Mouse (Mus musculus): Measurements from ENCODE around the gene Syne1. TPM values are rescaled to one million over a fixed set of nuclear protein-coding genes. Genes with fewer than 3 reads are reported as not detected.

The Syne1 gene
- polyA plus RNA-seq, 1 experiment from 2014 or later = 13.3 TPM

DNA sequence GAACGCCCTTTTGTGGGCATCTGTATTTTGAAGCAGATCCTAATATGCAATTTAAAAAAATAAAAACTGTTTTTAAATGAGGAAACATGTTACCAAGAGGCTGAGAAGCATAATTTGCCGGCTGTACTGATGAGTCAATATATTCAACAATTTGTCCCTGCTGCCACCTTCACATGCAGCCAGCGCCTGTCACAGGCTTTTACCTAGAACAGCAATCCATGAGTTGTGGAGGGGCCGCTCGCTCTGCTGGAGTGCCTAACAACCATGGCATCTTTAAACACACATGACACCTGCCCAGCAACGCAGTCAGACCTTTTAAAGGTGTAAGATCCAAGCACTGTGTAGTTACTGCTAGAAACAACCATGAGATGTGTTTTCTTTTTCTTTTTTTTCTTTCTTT lies 183.0 kb downstream of the Syne1 start:
- DNase-seq (ENCODE audit: low spot score) (no peak), ATAC-seq (replicated peaks; ENCODE audit: low FRiP score, low TSS enrichment, low read depth) (no peak)
- H3K4me3 ChIP-seq (ENCODE audit: low read depth, low read length) = no peak overlapping the region
- no peaks in the 10 kb centered on the region for H3K36me3 ChIP-seq (ENCODE audit: control insufficient read depth, insufficient read depth, low read length)
- H3K9ac ChIP-seq (ENCODE audit: low read length) = no peak overlapping the region
- WGBS = 65% methylated on average over 6 of the region's 6 CpGs
- no peak overlapping the region for H3K27ac ChIP-seq (ENCODE audit: low read depth)
- no peaks in the 10 kb centered on the region for H3K27me3 ChIP-seq (replicated peaks; ENCODE audit: control insufficient read depth, insufficient read depth, low read length)
- H3K4me1 ChIP-seq (replicated peaks; ENCODE audit: control insufficient read depth, insufficient read depth, low read length) = no peaks in the 10 kb centered on the region
- no peaks in the 10 kb centered on the region for H3K9me3 ChIP-seq (ENCODE audit: control insufficient read depth, low read length)
- H3K4me2 ChIP-seq (ENCODE audit: low read length) = no peak overlapping the region

DNA sequence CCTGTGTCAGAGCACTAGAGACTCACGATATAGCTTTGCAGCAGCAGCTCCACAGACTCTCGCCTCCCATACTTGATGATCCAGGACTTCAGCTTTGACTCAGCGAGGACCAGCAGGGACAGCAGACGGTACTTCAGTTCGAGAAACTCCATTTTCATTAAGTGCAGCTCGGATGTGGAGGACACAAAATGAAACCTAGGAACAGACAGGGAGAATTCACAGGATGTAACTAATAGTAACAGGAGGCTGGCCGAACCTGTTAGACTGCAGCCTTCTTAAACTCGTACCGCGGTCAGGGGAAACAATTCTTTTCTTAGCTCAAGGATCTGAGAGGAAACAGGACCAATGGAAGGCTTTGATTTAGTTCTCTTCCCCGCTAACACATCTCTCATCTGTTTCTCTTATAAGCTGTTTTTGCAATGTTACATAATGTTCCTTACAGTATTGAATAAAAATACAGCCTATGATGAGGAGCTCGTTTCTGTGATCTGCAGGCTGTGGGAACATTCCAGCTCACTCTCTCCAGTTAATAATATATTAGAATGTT lies 183.7 kb downstream of the Syne1 start:
- Histone ChIP-seq H3K36me3 (ENCODE audit: control insufficient read depth, insufficient read depth, low read length) (no peaks in the 10 kb centered on the region), H3K4me3 (ENCODE audit: low read depth, low read length) (no peak overlapping the region), H3K27ac (ENCODE audit: low read depth) (no peak overlapping the region), H3K4me2 (ENCODE audit: low read length) (peak overlapping the region; percentile 25), H3K27me3 (replicated peaks; ENCODE audit: control insufficient read depth, insufficient read depth, low read length) (no peaks in the 10 kb centered on the region), H3K9ac (ENCODE audit: low read length) (no peak overlapping the region), H3K4me1 (replicated peaks; ENCODE audit: control insufficient read depth, insufficient read depth, low read length) (no peaks in the 10 kb centered on the region), H3K9me3 (ENCODE audit: control insufficient read depth, low read length) (no peaks in the 10 kb centered on the region)
- DNase-seq (ENCODE audit: low spot score) (no peak), ATAC-seq (replicated peaks; ENCODE audit: low FRiP score, low TSS enrichment, low read depth) (no peak)
- 50% methylated on average over 12 of the region's 12 CpGs for WGBS

- Histone ChIP-seq H3K27ac (ENCODE audit: low read depth) (no peak overlapping the region), H3K9me3 (ENCODE audit: control insufficient read depth, low read length) (no peaks in the 10 kb centered on the region), H3K36me3 (ENCODE audit: control insufficient read depth, insufficient read depth, low read length) (no peaks in the 10 kb centered on the region), H3K9ac (ENCODE audit: low read length) (no peak overlapping the region), H3K4me2 (ENCODE audit: low read length) (no peak overlapping the region), H3K4me1 (replicated peaks; ENCODE audit: control insufficient read depth, insufficient read depth, low read length) (no peaks in the 10 kb centered on the region), H3K4me3 (ENCODE audit: low read depth, low read length) (no peak overlapping the region), H3K27me3 (replicated peaks; ENCODE audit: control insufficient read depth, insufficient read depth, low read length) (no peaks in the 10 kb centered on the region)
- DNase-seq (ENCODE audit: low spot score) (no peak), ATAC-seq (replicated peaks; ENCODE audit: low FRiP score, low TSS enrichment, low read depth) (no peak)
- 72% methylated on average over 7 of the region's 7 CpGs for WGBS
Observed at GRCm38 (mm10) chr10:5360560-5360959, 190.7 kb downstream of the Syne1 start.

- H3K36me3 ChIP-seq (ENCODE audit: control insufficient read depth, insufficient read depth, low read length) = no peaks in the 10 kb centered on the region
- no peaks in the 10 kb centered on the region for H3K9me3 ChIP-seq (ENCODE audit: control insufficient read depth, low read length)
- no peak for DNase-seq (ENCODE audit: low spot score)
- H3K9ac ChIP-seq (ENCODE audit: low read length) = no peak overlapping the region
- H3K27ac ChIP-seq (ENCODE audit: low read depth) = no peak overlapping the region
- no peaks in the 10 kb centered on the region for H3K4me1 ChIP-seq (replicated peaks; ENCODE audit: control insufficient read depth, insufficient read depth, low read length)
- no peak for ATAC-seq (replicated peaks; ENCODE audit: low FRiP score, low TSS enrichment, low read depth)
- H3K4me2 ChIP-seq (ENCODE audit: low read length) = no peak overlapping the region
- no peak overlapping the region for H3K4me3 ChIP-seq (ENCODE audit: low read depth, low read length)
- 90% methylated on average over 5 of the region's 5 CpGs for WGBS
- no peaks in the 10 kb centered on the region for H3K27me3 ChIP-seq (replicated peaks; ENCODE audit: control insufficient read depth, insufficient read depth, low read length)
Observed at GRCm38 (mm10) chr10:5356614-5357013, 194.7 kb downstream of the Syne1 start.

GRCm38 (mm10) chr10:5353390-5353789 lies 197.9 kb downstream of the Syne1 start:
- no peak overlapping the region for H3K4me2 ChIP-seq (ENCODE audit: low read length)
- 83% methylated on average over 1 of the region's 1 CpGs for WGBS
- H3K4me1 ChIP-seq (replicated peaks; ENCODE audit: control insufficient read depth, insufficient read depth, low read length) = no peaks in the 10 kb centered on the region
- H3K4me3 ChIP-seq (ENCODE audit: low read depth, low read length) = no peak overlapping the region
- DNase-seq (ENCODE audit: low spot score) (no peak), ATAC-seq (replicated peaks; ENCODE audit: low FRiP score, low TSS enrichment, low read depth) (no peak)
- no peak overlapping the region for H3K27ac ChIP-seq (ENCODE audit: low read depth)
- H3K9me3 ChIP-seq (ENCODE audit: control insufficient read depth, low read length) = no peaks in the 10 kb centered on the region
- H3K36me3 ChIP-seq (ENCODE audit: control insufficient read depth, insufficient read depth, low read length) = no peaks in the 10 kb centered on the region
- no peak overlapping the region for H3K9ac ChIP-seq (ENCODE audit: low read length)
- H3K27me3 ChIP-seq (replicated peaks; ENCODE audit: control insufficient read depth, insufficient read depth, low read length) = no peaks in the 10 kb centered on the region

DNA sequence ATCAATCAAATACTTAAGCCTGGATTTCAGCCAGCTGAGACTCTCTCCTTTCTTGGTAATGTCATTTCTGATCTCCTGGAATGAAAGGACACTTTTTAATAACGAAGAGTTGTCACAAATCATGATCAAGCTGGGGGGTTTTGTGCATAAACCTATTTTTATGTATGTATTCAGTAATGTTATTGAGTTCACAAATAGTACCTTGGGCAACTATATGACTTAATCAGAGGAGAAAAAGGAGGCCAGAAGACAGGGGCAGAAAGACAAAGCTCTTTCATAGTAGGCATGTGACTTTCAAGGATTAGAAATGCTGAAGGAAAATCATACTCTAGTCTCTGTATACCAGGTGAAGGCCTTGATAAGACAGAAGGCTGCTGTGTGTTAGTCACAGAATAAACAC lies 204.4 kb downstream of the Syne1 start:
- ATAC-seq (replicated peaks; ENCODE audit: low FRiP score, low TSS enrichment, low read depth) (no peak), DNase-seq (ENCODE audit: low spot score) (no peak)
- Histone ChIP-seq H3K27me3 (replicated peaks; ENCODE audit: control insufficient read depth, insufficient read depth, low read length) (no peaks in the 10 kb centered on the region), H3K36me3 (ENCODE audit: control insufficient read depth, insufficient read depth, low read length) (no peaks in the 10 kb centered on the region), H3K4me2 (ENCODE audit: low read length) (no peak overlapping the region), H3K9ac (ENCODE audit: low read length) (no peak overlapping the region), H3K27ac (ENCODE audit: low read depth) (no peak overlapping the region), H3K4me1 (replicated peaks; ENCODE audit: control insufficient read depth, insufficient read depth, low read length) (no peaks in the 10 kb centered on the region), H3K9me3 (ENCODE audit: control insufficient read depth, low read length) (no peaks in the 10 kb centered on the region), H3K4me3 (ENCODE audit: low read depth, low read length) (no peak overlapping the region)
- WGBS = 53% methylated on average over 1 of the region's 1 CpGs

DNA sequence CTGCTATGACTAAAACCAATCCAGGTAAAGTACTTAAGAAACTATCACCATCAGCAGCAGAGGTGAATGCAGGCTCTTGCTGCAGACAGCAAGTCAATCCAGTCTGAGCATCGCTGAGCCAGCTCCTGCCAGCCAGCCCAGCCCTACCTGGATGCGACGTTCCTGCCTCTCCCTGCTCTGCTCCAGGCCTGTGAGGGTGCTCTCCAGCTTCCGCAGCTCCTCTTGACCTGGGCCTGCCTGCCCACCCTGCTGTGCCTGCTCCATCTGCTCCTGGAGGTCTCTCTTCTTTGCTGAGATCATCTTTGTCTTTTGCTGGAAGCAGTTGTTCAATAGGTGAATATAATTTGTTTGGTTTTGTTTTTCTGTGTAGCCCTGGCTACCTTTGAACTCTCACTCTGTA lies 208.1 kb downstream of the Syne1 start:
- Histone ChIP-seq H3K9ac (ENCODE audit: low read length) (no peak overlapping the region), H3K4me1 (replicated peaks; ENCODE audit: control insufficient read depth, insufficient read depth, low read length) (no peaks in the 10 kb centered on the region), H3K4me3 (ENCODE audit: low read depth, low read length) (no peak overlapping the region), H3K9me3 (ENCODE audit: control insufficient read depth, low read length) (no peaks in the 10 kb centered on the region), H3K4me2 (ENCODE audit: low read length) (no peak overlapping the region), H3K27me3 (replicated peaks; ENCODE audit: control insufficient read depth, insufficient read depth, low read length) (no peaks in the 10 kb centered on the region), H3K27ac (ENCODE audit: low read depth) (no peak overlapping the region), H3K36me3 (ENCODE audit: control insufficient read depth, insufficient read depth, low read length) (no peaks in the 10 kb centered on the region)
- ATAC-seq (replicated peaks; ENCODE audit: low FRiP score, low TSS enrichment, low read depth) (no peak), DNase-seq (ENCODE audit: low spot score) (no peak)
- WGBS = 63% methylated on average over 4 of the region's 4 CpGs

DNA sequence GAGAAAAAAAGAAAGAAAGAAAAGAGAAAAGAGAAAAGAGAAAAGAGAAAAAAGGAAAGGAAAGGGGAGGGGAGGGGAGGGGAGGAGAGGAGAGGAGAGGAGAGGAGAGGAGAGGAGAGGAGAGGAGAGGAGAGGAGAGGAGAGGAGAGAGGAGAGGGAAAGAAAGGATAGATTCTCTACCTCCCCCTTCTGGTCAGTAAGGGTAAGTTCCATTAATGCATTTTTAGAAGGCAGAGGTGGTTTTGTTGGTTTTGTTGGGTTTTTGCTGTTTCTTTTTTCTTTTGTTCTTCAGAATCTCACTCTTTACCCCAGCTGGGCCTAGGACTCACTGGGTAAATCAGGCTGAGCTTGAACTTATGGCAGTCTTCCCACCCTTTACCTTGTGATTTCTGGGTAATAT lies 214.9 kb downstream of the Syne1 start:
- Histone ChIP-seq H3K4me3 (ENCODE audit: low read depth, low read length) (no peak overlapping the region), H3K9me3 (ENCODE audit: control insufficient read depth, low read length) (no peaks in the 10 kb centered on the region), H3K4me1 (replicated peaks; ENCODE audit: control insufficient read depth, insufficient read depth, low read length) (no peaks in the 10 kb centered on the region), H3K36me3 (ENCODE audit: control insufficient read depth, insufficient read depth, low read length) (no peaks in the 10 kb centered on the region), H3K4me2 (ENCODE audit: low read length) (no peak overlapping the region), H3K9ac (ENCODE audit: low read length) (no peak overlapping the region), H3K27me3 (replicated peaks; ENCODE audit: control insufficient read depth, insufficient read depth, low read length) (no peaks in the 10 kb centered on the region), H3K27ac (ENCODE audit: low read depth) (no peak overlapping the region)
- ATAC-seq (replicated peaks; ENCODE audit: low FRiP score, low TSS enrichment, low read depth) (no peak), DNase-seq (ENCODE audit: low spot score) (no peak)

DNA sequence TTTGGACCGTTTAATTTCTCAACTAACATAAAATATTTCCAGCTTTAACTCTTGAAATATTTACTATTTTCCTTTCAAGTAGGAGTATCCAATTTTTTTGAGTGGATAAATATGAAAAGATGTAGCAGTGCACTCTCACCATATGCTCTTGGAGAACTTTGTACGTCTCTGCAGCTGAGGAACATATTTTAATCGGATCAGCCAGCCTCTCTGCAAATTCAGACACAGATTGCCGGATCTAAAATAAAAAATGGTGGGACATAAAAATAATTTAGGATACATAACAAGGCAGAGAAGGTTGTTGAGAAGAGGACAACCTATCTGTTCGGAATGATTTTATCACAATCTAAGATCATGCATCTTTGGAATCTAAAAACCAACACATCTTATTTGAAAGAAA lies 218.5 kb downstream of the Syne1 start:
- Histone ChIP-seq H3K36me3 (ENCODE audit: control insufficient read depth, insufficient read depth, low read length) (no peaks in the 10 kb centered on the region), H3K4me3 (ENCODE audit: low read depth, low read length) (no peak overlapping the region), H3K9ac (ENCODE audit: low read length) (no peak overlapping the region), H3K4me1 (replicated peaks; ENCODE audit: control insufficient read depth, insufficient read depth, low read length) (no peaks in the 10 kb centered on the region), H3K9me3 (ENCODE audit: control insufficient read depth, low read length) (no peaks in the 10 kb centered on the region), H3K27ac (ENCODE audit: low read depth) (no peak overlapping the region), H3K27me3 (replicated peaks; ENCODE audit: control insufficient read depth, insufficient read depth, low read length) (no peaks in the 10 kb centered on the region), H3K4me2 (ENCODE audit: low read length) (no peak overlapping the region)
- WGBS = 87% methylated on average over 5 of the region's 5 CpGs
- no peak for ATAC-seq (replicated peaks; ENCODE audit: low FRiP score, low TSS enrichment, low read depth)
- no peak for DNase-seq (ENCODE audit: low spot score)

Data from intestine, embryonic 14.5 days (tissue).